Comparison of ENCODE assay signal across 21 mouse cellular contexts in genomic region chr6:142635654-142636053, GRCm38 (mm10).
DNase-seq lines count a peak whose midpoint lies in the region; ATAC-seq and TF ChIP-seq lines count a peak whose summit lies in the region.
"Had no signal": no experiment of that assay in that cellular context is flagged by ENCODE, and none has a peak within 500 bp of the region (broad histone marks: within the 10 kb centered on the region; RNA-seq: fewer than 3 reads in every experiment).

No protein-coding gene starts in this region.

- H3K4me1 ChIP-seq in embryonic facial prominence, embryonic 14.5 days (ENCODE audit: control insufficient read depth, insufficient read depth, low read length) = no peaks in the 10 kb centered on the region
- H3K4me1 ChIP-seq in embryonic facial prominence, embryonic 15.5 days = no peaks in the 10 kb centered on the region
- H3K4me1 ChIP-seq: hindbrain, embryonic 15.5 days; liver, embryonic 13.5 days had no signal

- DNase-seq in gastrocnemius, adult 2 months = no peak
- no peak for DNase-seq in gastrocnemius, postnatal 4 days (ENCODE audit: low spot score in 2 of 2)
- peak; percentile 20 for DNase-seq in heart, postnatal 4 days
- no peak for DNase-seq in heart, adult 9 months (ENCODE audit: low spot score in 2 of 2)
- DNase-seq in embryonic facial prominence, embryonic 14.5 days (ENCODE audit: low spot score) = peak; percentile 39
- DNase-seq: cerebellum, adult 11 months; cerebellum, postnatal 10 days; gastrocnemius, postnatal 10 days; kidney, adult 11 months; liver, embryonic 13.5 days; lung, adult 2 months; thymus, postnatal 25 days had no signal

- H3K36me3 ChIP-seq in embryonic facial prominence, embryonic 14.5 days (ENCODE audit: control insufficient read depth, insufficient read depth, low read length) = no peaks in the 10 kb centered on the region
- H3K36me3 ChIP-seq in embryonic facial prominence, embryonic 15.5 days = no peaks in the 10 kb centered on the region
- H3K36me3 ChIP-seq: forebrain, embryonic 15.5 days; hindbrain, embryonic 15.5 days; liver, embryonic 13.5 days had no signal

- intact Hi-C loops in gastrocnemius, adult 2 months (cut with DNase I) = no loop called here

- no peaks in the 10 kb centered on the region for H3K9me3 ChIP-seq in embryonic facial prominence, embryonic 14.5 days (ENCODE audit: control insufficient read depth, low read length)
- no peaks in the 10 kb centered on the region for H3K9me3 ChIP-seq in embryonic facial prominence, embryonic 15.5 days (replicated peaks)
- H3K9me3 ChIP-seq: forebrain, embryonic 15.5 days; hindbrain, embryonic 15.5 days; liver, embryonic 13.5 days had no signal

- 0 out of 2 replicates have a peak overlapping the region, but pooled peaks have one; percentile 8 for H3K27ac ChIP-seq in gastrocnemius, adult 2 months
- no peak overlapping the region for H3K27ac ChIP-seq in embryonic facial prominence, embryonic 14.5 days (replicated peaks; ENCODE audit: low read depth, low read length)
- no peak overlapping the region for H3K27ac ChIP-seq in embryonic facial prominence, embryonic 15.5 days (replicated peaks)
- H3K27ac ChIP-seq: forebrain, embryonic 15.5 days; hindbrain, embryonic 15.5 days; kidney, postnatal 0 days; left cerebral cortex, adult 2 months; liver, embryonic 13.5 days; macrophage had no signal

- ATAC-seq in embryonic facial prominence, embryonic 14.5 days (ENCODE audit: low read depth) = peak; percentile 62; the same call in 1 of the 2 replicates
- ATAC-seq in embryonic facial prominence, embryonic 15.5 days (ENCODE audit: insufficient number of reproducible peaks, low FRiP score, low TSS enrichment, low read depth) = peak; percentile 60; the same call in 1 of the 2 replicates
- no peak for ATAC-seq in megakaryocyte, adult 5-6 weeks (ENCODE audit: poor library complexity, severe bottlenecking)
- ATAC-seq: forebrain, embryonic 15.5 days had no signal

- no peak overlapping the region for H3K4me2 ChIP-seq in embryonic facial prominence, embryonic 14.5 days (ENCODE audit: low read depth, low read length)
- no peak overlapping the region for H3K4me2 ChIP-seq in embryonic facial prominence, embryonic 15.5 days (replicated peaks)
- H3K4me2 ChIP-seq: forebrain, embryonic 15.5 days; heart, embryonic 11.5 days; hindbrain, embryonic 15.5 days; liver, embryonic 13.5 days; midbrain, embryonic 11.5 days had no signal

- H3K27me3 ChIP-seq in embryonic facial prominence, embryonic 14.5 days (replicated peaks; ENCODE audit: control insufficient read depth, insufficient read depth, low read length) = no peaks in the 10 kb centered on the region
- no peaks in the 10 kb centered on the region for H3K27me3 ChIP-seq in embryonic facial prominence, embryonic 15.5 days
- H3K27me3 ChIP-seq: forebrain, embryonic 15.5 days; hindbrain, embryonic 15.5 days; liver, embryonic 13.5 days had no signal

- no peak overlapping the region for H3K9ac ChIP-seq in embryonic facial prominence, embryonic 14.5 days (ENCODE audit: low read depth, low read length)
- H3K9ac ChIP-seq in embryonic facial prominence, embryonic 15.5 days = no peak overlapping the region
- H3K9ac ChIP-seq: forebrain, embryonic 15.5 days; hindbrain, embryonic 15.5 days; liver, embryonic 13.5 days had no signal

- WGBS in embryonic facial prominence, embryonic 14.5 days = 35% methylated on average over 4 of the region's 4 CpGs
- WGBS in embryonic facial prominence, embryonic 15.5 days = 37% methylated on average over 4 of the region's 4 CpGs

- no peak overlapping the region for H3K4me3 ChIP-seq in gastrocnemius, adult 2 months
- H3K4me3 ChIP-seq in embryonic facial prominence, embryonic 14.5 days (ENCODE audit: low read depth, low read length) = no peak overlapping the region
- no peak overlapping the region for H3K4me3 ChIP-seq in embryonic facial prominence, embryonic 15.5 days (replicated peaks)
- H3K4me3 ChIP-seq: forebrain, embryonic 15.5 days; hindbrain, embryonic 15.5 days; left cerebral cortex, adult 2 months; liver, embryonic 13.5 days had no signal

- no peak for TF ChIP-seq CTCF in gastrocnemius, adult 2 months (IDR thresholded peaks at IDR 0.05)

Comparison
In these comparisons a context has a peak if more than half of its experiments do, and no peak if none do; other contexts are left out.
1. DNase-seq: peak in heart, postnatal 4 days (single experiment) and embryonic facial prominence, embryonic 14.5 days (single experiment); none in gastrocnemius, adult 2 months (single experiment), gastrocnemius, postnatal 4 days (0 of 2) and heart, adult 9 months (0 of 2).